Mouse (Mus musculus): ENCODE data around the gene Pitpnm3.
A peak's percentile ranks its signal among the peaks of the same experiment; 100 is the strongest.
"Not testable (repeated sequence)": the region's sequence is repeated elsewhere in the genome, so short reads cannot be mapped to it uniquely, and the experiment has no call there.

Pitpnm3 gene

GRCm38 (mm10) chr11:72135383-72136158, at the start of gene Pitpnm3:
Gene Pitpnm3, minus strand, starts transcription at chr11:72135778.
- DNase-seq (ENCODE audit: low spot score in 2 of 2), result no peak

- DNase-seq (ENCODE audit: low spot score in 2 of 2), result no peak
Measured at GRCm38 (mm10) chr11:72184252-72184651, 48.7 kb upstream of the Pitpnm3 start.

DNA sequence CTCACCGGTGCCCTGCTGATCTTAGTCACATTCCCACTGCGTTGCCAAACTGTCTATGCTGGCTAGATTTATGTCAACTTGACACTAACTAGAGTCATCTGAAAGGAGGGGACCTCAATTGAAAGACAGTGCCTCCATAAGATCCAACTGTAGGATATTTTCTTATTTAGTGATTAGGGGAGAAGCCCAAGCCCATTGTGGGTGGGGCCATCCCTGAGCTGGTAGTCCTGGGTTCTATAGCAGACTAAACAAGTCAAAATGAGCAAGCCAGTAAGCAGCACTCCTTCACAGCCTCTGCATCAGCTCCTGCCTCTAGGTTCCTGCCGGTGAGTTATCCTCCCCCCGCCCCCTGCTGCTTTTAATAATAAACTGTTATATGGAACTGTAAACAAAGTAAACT, 45.6 kb upstream of the Pitpnm3 start:
- DNase-seq (ENCODE audit: low spot score in 2 of 2), result no peak

DNA sequence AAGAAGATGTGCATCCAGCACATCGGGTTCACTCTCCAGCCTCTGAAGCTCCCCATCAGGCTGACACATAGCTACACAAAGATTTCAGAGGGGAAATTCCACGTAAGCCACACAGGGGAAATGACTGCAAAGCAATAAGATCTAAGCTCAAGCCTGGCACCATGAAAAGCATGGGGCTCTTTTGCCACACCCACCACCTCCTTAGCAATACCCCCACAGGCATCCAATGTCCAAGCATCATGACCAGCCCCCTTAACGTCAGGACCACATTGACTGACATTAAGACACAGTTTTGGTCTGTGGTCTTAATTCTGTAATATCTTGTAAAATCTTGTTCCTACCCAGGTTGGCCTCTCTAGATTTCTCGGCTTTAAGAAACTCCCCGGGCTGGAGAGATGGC, 45.0 kb upstream of the Pitpnm3 start:
- no peak for DNase-seq (ENCODE audit: low spot score in 2 of 2)

DNA sequence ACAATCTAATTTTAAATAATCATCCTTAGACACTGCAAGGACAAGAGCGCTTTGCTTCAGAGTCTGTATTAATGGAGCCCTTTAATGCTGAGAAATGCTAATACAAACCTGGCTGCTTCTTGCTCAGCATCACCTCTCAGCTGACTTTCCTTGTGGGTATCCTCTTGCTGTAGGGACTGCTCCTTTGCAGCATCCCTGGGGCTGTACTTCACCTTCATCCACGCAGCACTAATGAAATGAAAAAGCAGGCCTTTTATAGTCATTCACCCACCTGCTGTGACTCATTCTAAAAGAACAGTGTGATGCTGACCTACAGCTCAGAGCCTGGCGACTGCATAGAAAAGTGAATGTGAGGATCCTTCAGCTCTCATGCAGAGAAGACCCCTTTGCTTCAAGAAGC, 41.0 kb upstream of the Pitpnm3 start:
- DNase-seq (ENCODE audit: low spot score in 2 of 2), result no peak

DNA sequence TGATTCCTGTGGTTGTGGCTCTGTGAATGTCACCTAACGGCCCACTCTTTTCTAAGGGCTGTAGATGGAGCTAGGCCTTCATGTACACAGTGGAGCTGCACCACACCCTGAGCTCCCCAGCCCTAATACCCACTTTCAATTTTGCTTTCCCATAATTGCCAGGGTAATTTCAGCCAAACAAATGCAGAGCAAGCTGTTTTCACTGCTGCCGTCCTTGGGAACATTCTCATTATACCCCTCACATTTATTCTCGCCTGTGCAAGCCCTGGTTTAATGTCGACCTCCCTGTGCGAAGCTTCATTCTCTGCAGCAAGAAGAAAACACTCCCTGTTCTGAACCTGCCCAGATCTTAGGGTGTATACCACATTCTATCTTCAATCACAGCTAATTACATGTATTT, 40.4 kb upstream of the Pitpnm3 start:
- no peak for DNase-seq (ENCODE audit: low spot score in 2 of 2)

- DNase-seq (ENCODE audit: low spot score in 2 of 2), result no peak
Measured at GRCm38 (mm10) chr11:72174721-72175120, 39.1 kb upstream of the Pitpnm3 start.

GRCm38 (mm10) chr11:72173506-72173905, 37.9 kb upstream of the Pitpnm3 start:
- DNase-seq (ENCODE audit: low spot score in 2 of 2), result no peak

GRCm38 (mm10) chr11:72171906-72172305, 36.3 kb upstream of the Pitpnm3 start:
- not testable (repeated sequence) for DNase-seq (ENCODE audit: low spot score in 2 of 2)

GRCm38 (mm10) chr11:72169871-72170270, 34.3 kb upstream of the Pitpnm3 start:
- DNase-seq (ENCODE audit: low spot score in 2 of 2), result no peak

DNA sequence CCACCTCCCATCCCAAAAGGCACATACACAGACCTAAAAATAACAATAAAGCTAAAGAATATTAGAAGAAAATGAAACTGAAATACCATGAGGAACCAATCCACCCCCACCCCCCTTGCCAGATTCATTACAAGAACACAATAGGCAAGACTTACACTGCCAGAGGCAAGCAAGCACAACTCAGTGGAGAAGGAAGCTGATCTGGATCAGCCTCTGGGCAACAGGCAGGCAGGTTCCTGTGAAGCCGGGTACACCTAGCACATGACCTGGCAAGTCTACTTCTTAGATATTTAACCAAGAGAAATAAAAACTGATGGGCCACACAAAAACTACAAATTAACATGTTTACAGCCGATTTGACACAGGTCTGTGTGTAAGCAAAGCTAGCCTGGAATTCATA, 27.6 kb upstream of the Pitpnm3 start:
- DNase-seq (ENCODE audit: low spot score in 2 of 2), result no peak

DNA sequence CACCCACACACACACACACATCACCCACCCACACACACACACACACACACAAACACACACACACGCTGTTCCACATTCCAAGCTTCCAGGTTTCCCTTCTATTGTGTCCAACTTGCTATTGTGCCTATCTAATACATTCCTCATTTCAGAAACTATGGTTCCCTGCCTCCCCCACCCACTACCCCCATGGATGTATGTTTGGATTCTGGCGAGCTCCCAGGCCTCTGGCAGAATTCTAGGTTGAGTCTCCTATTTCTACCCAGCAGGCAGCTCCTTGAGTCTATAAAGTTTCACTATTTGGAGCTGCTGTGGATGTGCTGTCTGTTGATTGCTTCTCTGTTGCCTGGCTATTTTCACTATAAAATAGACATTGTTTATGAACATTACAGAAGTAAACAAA, 21.0 kb upstream of the Pitpnm3 start:
- peak in 1 of 2 experiments; percentile 40 for DNase-seq (ENCODE audit: low spot score in 2 of 2)

GRCm38 (mm10) chr11:72155981-72156428, 20.4 kb upstream of the Pitpnm3 start:
- no peak for DNase-seq (ENCODE audit: low spot score in 2 of 2)

DNA sequence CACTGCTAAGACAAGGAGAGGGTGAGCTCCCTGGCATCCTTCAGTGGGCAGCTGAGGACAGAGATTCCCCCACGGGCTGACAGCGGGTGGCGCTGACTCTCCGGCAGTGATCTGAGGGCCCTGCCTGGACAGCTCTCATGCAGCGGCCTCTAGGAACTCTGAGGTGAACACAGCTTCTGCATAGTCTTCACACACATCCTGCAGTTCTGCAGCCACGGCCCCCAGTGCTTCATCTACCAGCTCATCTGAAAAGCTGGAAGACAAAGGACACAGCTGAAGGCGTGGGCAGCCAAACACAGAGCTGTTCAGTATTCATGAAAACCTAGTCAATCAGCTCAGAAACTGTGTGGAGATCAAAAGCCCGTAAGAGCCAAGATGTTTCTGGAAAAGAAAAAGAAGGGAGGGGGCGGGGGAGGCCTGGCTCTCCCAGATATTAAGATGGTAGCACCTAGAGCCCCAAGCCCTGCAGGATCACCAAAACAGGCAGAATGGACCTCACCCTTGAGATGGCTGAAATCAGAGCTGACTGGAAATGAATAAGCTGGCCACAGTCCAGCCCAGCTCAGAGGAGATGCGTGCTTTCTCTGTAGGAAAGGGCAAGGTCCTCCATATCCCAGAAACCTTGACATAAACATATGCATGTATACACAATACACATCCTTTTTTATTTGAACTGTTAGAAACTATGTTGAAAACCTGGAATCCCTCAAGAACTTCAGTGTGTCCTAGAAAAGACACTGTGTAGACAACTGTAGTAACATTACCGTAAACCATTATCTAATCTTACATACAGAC, 19.8 kb upstream of the Pitpnm3 start:
- peak in 1 of 2 experiments; percentile 60 for DNase-seq (ENCODE audit: low spot score in 2 of 2)

DNA sequence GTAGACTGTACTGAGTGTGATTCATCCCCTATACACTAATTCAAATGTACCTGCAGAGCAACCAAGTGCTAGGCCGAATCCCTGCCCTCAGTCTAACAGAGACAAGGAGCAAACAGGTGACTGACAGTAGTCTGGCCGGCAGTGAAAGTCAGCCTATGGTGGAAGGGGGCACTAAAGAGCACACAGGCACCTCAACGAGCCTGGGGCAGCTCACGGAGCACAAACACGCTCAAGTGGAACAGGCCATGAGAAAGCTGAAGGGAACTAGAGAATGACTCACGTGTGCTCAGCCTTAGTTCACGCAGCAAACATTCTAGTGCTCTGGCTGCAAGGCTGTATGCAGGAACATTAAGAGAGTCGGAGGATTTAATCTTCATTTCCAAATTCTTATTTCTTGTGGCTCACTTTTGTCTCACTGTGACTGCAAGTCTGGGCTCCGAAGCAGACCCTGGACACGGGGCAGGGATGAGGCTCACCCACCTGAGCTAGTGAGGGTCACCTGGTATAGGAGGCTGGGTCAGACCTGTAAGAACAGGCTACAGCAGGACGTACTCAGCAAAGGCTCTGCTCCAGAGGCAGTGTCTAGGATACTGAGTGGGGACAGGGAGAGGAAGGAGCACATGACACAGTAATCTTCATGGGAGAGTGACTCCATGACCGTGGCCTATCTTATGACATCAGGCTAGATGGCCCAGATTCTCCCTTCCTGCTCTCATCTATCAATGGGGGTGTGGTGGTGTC, 17.7 kb upstream of the Pitpnm3 start:
- DNase-seq (ENCODE audit: low spot score in 2 of 2), result no peak

GRCm38 (mm10) chr11:72151120-72151519, 15.5 kb upstream of the Pitpnm3 start:
- no peak for DNase-seq (ENCODE audit: low spot score in 2 of 2)

DNA sequence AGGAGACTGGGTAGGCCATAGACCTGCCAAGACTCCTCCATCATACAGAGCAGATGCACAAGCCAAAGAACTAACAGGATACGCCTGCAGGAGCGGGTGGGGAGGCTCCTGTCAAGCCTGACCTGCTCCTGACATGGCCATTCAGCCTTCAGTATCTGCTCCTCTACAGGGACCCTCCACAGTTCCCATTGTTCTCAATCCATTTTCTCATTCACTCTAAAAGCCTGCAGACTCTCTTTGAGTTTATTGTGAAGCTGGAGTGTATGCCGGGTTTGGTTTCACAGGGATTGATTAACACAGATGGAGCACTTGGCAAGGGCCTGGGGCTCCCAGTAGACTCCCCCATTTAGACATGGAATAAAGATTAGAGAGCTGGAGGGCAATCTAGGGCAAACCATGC, 12.3 kb upstream of the Pitpnm3 start:
- DNase-seq (ENCODE audit: low spot score in 2 of 2), result no peak

GRCm38 (mm10) chr11:72145877-72146248, 10.3 kb upstream of the Pitpnm3 start:
- no peak for DNase-seq (ENCODE audit: low spot score in 2 of 2)

DNA sequence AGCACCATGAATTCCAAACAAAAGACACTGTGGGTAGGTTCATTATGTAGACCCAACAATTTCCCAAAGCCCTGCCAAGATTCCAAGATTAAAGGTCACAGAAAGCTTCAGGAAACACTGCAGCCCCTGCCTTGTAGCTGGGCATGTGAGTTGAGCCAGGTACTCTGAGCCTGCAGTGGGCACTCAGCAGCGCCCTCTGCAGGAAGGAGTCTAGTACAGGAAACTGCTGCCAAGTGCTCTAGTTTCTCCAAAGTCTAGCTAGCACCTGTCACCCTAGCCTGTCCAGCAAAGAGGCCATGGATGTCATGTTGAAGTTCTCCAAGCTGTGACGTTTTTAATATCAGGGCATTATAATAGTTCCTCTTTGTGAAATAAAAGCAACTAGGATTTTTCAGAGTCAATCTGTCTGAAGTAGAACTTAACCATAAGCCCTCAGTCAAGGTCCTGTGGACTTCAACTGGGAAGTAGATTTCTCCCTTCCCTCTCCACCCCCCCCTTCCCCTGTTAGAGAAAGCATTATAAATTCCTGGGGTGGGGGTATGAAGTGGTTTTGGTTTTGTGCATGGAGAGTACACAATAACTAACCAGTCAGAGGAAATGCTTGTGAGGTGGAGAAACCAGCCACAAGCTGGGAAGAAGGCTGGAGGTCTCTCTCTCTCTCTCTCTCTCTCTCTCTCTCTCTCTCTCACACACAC, 9.8 kb upstream of the Pitpnm3 start:
- DNase-seq (ENCODE audit: low spot score in 2 of 2), result peak in 1 of 2 experiments; percentile 50

GRCm38 (mm10) chr11:72142889-72143288, 7.3 kb upstream of the Pitpnm3 start:
- DNase-seq (ENCODE audit: low spot score in 2 of 2), result no peak

DNA sequence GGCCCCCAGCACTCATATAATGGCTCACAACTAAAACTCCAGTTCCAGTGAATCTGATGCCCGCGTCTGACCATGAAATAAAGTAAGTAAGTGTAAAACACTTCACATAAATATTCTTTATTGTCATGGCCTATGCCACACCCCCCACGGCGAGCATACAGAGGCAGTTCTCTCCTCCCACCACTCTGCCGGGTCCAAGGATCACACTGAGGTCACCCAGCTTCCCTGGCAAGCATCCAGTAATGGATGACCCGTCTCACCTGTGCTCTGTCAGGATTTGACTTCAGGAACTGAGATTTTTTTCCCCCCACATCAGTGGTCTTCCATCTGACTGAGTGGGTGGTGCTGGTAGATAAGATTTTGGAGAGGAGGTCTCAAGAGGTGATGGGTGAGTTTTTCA, 4.6 kb upstream of the Pitpnm3 start:
- no peak for DNase-seq (ENCODE audit: low spot score in 2 of 2)
